Mouse (Mus musculus) heart, postnatal 0 days (tissue): ENCODE results near the gene Ctsh.
"Not testable (repeated sequence)": the region's sequence is repeated elsewhere in the genome, so short reads cannot be mapped to it uniquely, and the experiment has no call there.

ENCODE experiments used
- CTCF ChIP-seq: IDR thresholded peaks from 2 replicates; pipeline ENCODE4 v1.5.1; 2016; ENCODE audit warnings: antibody characterized with exemption, control low read depth, low read depth
- EP300 ChIP-seq: IDR thresholded peaks from 2 replicates; pipeline ENCODE4 v1.6.1; 2016; ENCODE audit warnings: antibody characterized with exemption, low read depth

DNA sequence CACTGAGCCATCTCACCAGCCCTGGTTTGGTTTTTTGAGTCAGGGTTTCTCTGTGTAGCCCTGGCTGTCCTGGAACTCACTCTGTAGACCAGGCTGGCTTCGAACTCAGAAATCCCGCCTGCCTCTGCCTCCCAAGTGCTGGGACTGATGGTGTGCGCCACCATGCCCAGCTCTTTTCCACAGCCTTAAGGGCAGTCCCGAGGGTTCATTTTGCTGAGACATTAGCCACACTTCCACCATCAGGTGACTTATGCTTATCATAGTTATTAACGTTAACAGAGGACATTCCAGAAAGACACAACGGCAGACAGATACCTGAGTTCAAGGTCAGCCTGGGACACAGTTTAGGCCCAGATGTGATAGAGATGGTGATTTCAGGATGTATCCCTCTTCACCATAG is 28.0 kb downstream of the Ctsh start:
- not testable (repeated sequence) for TF ChIP-seq CTCF, EP300
